Mouse (Mus musculus): ENCODE results near the gene Gas7.

DNA sequence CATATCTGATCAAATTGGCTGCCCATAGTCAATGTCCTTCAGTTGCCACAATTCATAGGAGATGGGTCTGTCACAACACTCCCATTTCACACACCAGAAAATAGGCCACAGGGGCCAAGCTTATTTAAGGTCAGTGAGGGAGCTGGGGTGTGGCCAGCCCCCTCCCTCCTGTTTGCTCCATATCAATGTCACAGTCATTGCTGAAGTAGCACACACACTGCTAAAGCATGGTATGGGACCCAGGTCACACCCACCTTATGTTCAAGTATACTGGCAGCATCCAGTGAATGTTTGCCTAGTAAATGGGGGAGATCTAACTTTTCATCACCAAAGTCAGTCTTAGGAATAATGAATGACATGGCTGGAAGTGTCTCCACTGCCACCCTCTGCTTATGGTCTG, 273.5 kb downstream of the Gas7 start:
- no peak for TF ChIP-seq CTCF (IDR thresholded peaks at IDR 0.05)
- TF ChIP-seq POLR2A (IDR thresholded peaks at IDR 0.05; ENCODE audit: insufficient read depth, low read depth, low read length) = no peak

Data from heart, adult 2 months (tissue).